Mouse (Mus musculus) CD8-positive naive resting alpha-beta T cell, adult 57 days (primary cell): ENCODE measurements around the gene Ercc8. TPM values are rescaled to one million over a fixed set of nuclear protein-coding genes. Genes with fewer than 3 reads are reported as not detected.

ENCODE experiments used
- total RNA-seq: library from RNA; stranded (reverse); gene quantifications from one replicate; pipeline ENCODE4 v1.2.4, GENCODE M21; 2023

Ercc8 gene
- total RNA-seq, result 20.0 TPM

DNA sequence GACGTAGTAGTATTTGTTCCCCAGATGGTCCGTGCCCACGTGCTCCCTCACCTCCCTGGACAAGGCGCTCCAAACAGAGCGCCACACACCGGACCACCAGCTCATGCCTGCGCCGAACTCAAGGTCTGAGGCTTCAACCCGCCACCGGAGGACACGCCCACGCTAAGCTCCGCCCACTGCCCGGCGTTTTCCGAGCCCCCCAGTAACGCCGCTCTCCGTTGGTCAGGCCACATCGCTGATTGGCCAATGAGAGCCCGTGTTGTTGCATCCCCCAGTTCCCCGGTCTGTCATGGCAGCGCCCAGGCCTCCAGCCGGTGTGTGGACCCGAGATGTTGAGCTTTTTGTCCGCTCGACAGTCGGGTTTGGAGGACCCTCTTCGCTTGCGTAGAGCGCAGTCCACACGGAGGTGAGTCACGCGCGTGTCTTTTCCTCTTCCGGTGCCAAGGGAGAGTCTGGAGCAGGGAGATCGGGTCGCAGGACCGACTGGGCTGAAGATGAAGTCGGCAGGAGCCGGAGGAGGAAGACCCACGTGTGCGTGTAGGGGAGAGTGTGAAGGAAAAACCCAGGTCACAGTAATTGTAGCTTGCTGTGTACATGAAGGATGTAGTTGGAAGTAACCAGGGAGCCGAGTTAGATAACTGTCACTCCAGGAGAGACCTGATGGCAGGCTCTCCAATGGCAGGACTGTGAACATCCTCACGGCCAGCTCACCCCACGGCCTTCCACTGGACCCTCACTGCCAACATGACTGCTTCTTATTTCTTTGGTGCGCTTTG, at the start of gene Ercc8, which contains the start of gene Ndufaf2:
Gene Ercc8, plus strand, starts transcription at position 267 of the 776 bp plus-strand sequence.
Gene Ndufaf2, minus strand, starts transcription at position 159 of the 776 bp plus-strand sequence.

GRCm38 (mm10) chr13:108214081-108214484, 55.6 kb downstream of the Ercc8 start, which contains the start of gene Elovl7:
TSS of gene Elovl7 (plus strand) at chr13:108214404.

Other genes with a start within 250 kb of the Ercc8 start
- gene Smim15, start 114.3 kb upstream of the Ercc8 start, total RNA-seq, result 36.5 TPM
- gene Ndufaf2, start 108 bp upstream of the Ercc8 start, total RNA-seq, result 3.3 TPM
- 6.4 TPM for gene Elovl7, start 55.7 kb downstream of the Ercc8 start, total RNA-seq
- gene Depdc1b, start 157.6 kb downstream of the Ercc8 start, total RNA-seq, result 8.8 TPM